Mouse (Mus musculus): ENCODE measurements around the gene B9d2. TPM values are rescaled to one million over a fixed set of nuclear protein-coding genes. Genes with fewer than 3 reads are reported as not detected.

B9d2 gene
- 29.0 and 31.3 TPM in 2 replicates for polyA plus RNA-seq (2015; fragmentation: Nextera tagmentation; extraction: Ambion mirVana)

- ATAC-seq (ENCODE audit: insufficient number of reproducible peaks, low FRiP score, low TSS enrichment, low read depth): peak; percentile 96
- Histone ChIP-seq H3K9me3 (replicated peaks) (no peaks in the 10 kb centered on the region), H3K27me3 (peaks cover 7% of the 10 kb centered on the region), H3K4me2 (replicated peaks) (peak within 1 kb of the TSS; percentile 73), H3K4me3 (replicated peaks) (peak within 1 kb of the TSS; percentile 63), H3K4me1 (peaks cover 30% of the 10 kb centered on the region), H3K27ac (replicated peaks) (peak within 1 kb of the TSS; percentile 93), H3K9ac (peak within 1 kb of the TSS; percentile 44), H3K36me3 (no peaks in the 10 kb centered on the region)
- WGBS: under 1% methylated on average over 46 of the region's 46 CpGs
Observed at GRCm38 (mm10) chr7:25680514-25681258, at the start of gene B9d2. Gene B9d2, plus strand, starts transcription at chr7:25680780.

GRCm38 (mm10) chr7:25632679-25633078, 47.9 kb upstream of the B9d2 start:
- no peak for ATAC-seq (ENCODE audit: insufficient number of reproducible peaks, low FRiP score, low TSS enrichment, low read depth)
- 82% methylated on average over 5 of the region's 5 CpGs for WGBS
- H3K36me3 ChIP-seq: peaks cover 44% of the 10 kb centered on the region
- H3K9ac ChIP-seq: no peak overlapping the region
- no peaks in the 10 kb centered on the region for H3K9me3 ChIP-seq (replicated peaks)
- no peak overlapping the region for H3K27ac ChIP-seq (replicated peaks)
- H3K4me2 ChIP-seq (replicated peaks): no peak overlapping the region
- H3K4me3 ChIP-seq (replicated peaks): no peak overlapping the region
- peaks cover 15% of the 10 kb centered on the region for H3K4me1 ChIP-seq
- no peaks in the 10 kb centered on the region for H3K27me3 ChIP-seq

GRCm38 (mm10) chr7:25636373-25636772, 44.2 kb upstream of the B9d2 start:
- ATAC-seq (ENCODE audit: insufficient number of reproducible peaks, low FRiP score, low TSS enrichment, low read depth): no peak
- H3K4me1 ChIP-seq: no peaks in the 10 kb centered on the region
- 63% methylated on average over 3 of the region's 3 CpGs for WGBS
- no peak overlapping the region for H3K4me2 ChIP-seq (replicated peaks)
- no peaks in the 10 kb centered on the region for H3K9me3 ChIP-seq (replicated peaks)
- H3K9ac ChIP-seq: no peak overlapping the region
- no peaks in the 10 kb centered on the region for H3K27me3 ChIP-seq
- H3K27ac ChIP-seq (replicated peaks): no peak overlapping the region
- H3K36me3 ChIP-seq: peaks cover 44% of the 10 kb centered on the region
- H3K4me3 ChIP-seq (replicated peaks): no peak overlapping the region

- H3K4me3 ChIP-seq (replicated peaks): no peak overlapping the region
- no peaks in the 10 kb centered on the region for H3K4me1 ChIP-seq
- H3K36me3 ChIP-seq: peaks cover 41% of the 10 kb centered on the region
- no peaks in the 10 kb centered on the region for H3K9me3 ChIP-seq (replicated peaks)
- 91% methylated on average over 5 of the region's 5 CpGs for WGBS
- no peak for ATAC-seq (ENCODE audit: insufficient number of reproducible peaks, low FRiP score, low TSS enrichment, low read depth)
- H3K27ac ChIP-seq (replicated peaks): no peak overlapping the region
- no peak overlapping the region for H3K4me2 ChIP-seq (replicated peaks)
- H3K9ac ChIP-seq: no peak overlapping the region
- H3K27me3 ChIP-seq: no peaks in the 10 kb centered on the region
Observed at GRCm38 (mm10) chr7:25637099-25637498, 43.5 kb upstream of the B9d2 start.

GRCm38 (mm10) chr7:25639754-25640153, 40.8 kb upstream of the B9d2 start:
- ATAC-seq (ENCODE audit: insufficient number of reproducible peaks, low FRiP score, low TSS enrichment, low read depth): no peak
- 94% methylated on average over 4 of the region's 4 CpGs for WGBS
- Histone ChIP-seq H3K27me3 (no peaks in the 10 kb centered on the region), H3K27ac (replicated peaks) (no peak overlapping the region), H3K4me1 (no peaks in the 10 kb centered on the region), H3K9ac (no peak overlapping the region), H3K4me3 (replicated peaks) (no peak overlapping the region), H3K36me3 (peaks cover 27% of the 10 kb centered on the region), H3K4me2 (replicated peaks) (no peak overlapping the region), H3K9me3 (replicated peaks) (no peaks in the 10 kb centered on the region)

GRCm38 (mm10) chr7:25644136-25644535, 36.4 kb upstream of the B9d2 start:
- H3K4me2 ChIP-seq (replicated peaks): no peak overlapping the region
- H3K4me1 ChIP-seq: 0 out of 2 replicates have a peak, but pooled peaks cover under 1% of the 10 kb centered on the region
- H3K27me3 ChIP-seq: no peaks in the 10 kb centered on the region
- no peak for ATAC-seq (ENCODE audit: insufficient number of reproducible peaks, low FRiP score, low TSS enrichment, low read depth)
- 72% methylated on average over 10 of the region's 10 CpGs for WGBS
- peaks cover 9% of the 10 kb centered on the region; the same call in 1 of the 2 replicates for H3K36me3 ChIP-seq
- H3K4me3 ChIP-seq (replicated peaks): no peak overlapping the region
- no peak overlapping the region for H3K9ac ChIP-seq
- H3K27ac ChIP-seq (replicated peaks): no peak overlapping the region
- no peaks in the 10 kb centered on the region for H3K9me3 ChIP-seq (replicated peaks)

- no peak for ATAC-seq (ENCODE audit: insufficient number of reproducible peaks, low FRiP score, low TSS enrichment, low read depth)
- no peak overlapping the region for H3K4me2 ChIP-seq (replicated peaks)
- H3K36me3 ChIP-seq: 0 out of 2 replicates have a peak, but pooled peaks cover 5% of the 10 kb centered on the region
- H3K27ac ChIP-seq (replicated peaks): no peak overlapping the region
- H3K9ac ChIP-seq: no peak overlapping the region
- 70% methylated on average over 4 of the region's 4 CpGs for WGBS
- H3K9me3 ChIP-seq (replicated peaks): no peaks in the 10 kb centered on the region
- H3K4me1 ChIP-seq: 0 out of 2 replicates have a peak, but pooled peaks cover 6% of the 10 kb centered on the region
- H3K27me3 ChIP-seq: no peaks in the 10 kb centered on the region
- no peak overlapping the region for H3K4me3 ChIP-seq (replicated peaks)
Observed at GRCm38 (mm10) chr7:25644631-25645030, 35.9 kb upstream of the B9d2 start.

- Histone ChIP-seq H3K4me2 (replicated peaks) (no peak overlapping the region), H3K36me3 (0 out of 2 replicates have a peak, but pooled peaks cover 6% of the 10 kb centered on the region), H3K9me3 (replicated peaks) (no peaks in the 10 kb centered on the region), H3K4me1 (0 out of 2 replicates have a peak, but pooled peaks cover 6% of the 10 kb centered on the region), H3K4me3 (replicated peaks) (no peak overlapping the region), H3K27ac (replicated peaks) (no peak overlapping the region), H3K9ac (no peak overlapping the region), H3K27me3 (no peaks in the 10 kb centered on the region)
- ATAC-seq (ENCODE audit: insufficient number of reproducible peaks, low FRiP score, low TSS enrichment, low read depth): no peak
- 46% methylated on average over 14 of the region's 14 CpGs for WGBS
Observed at GRCm38 (mm10) chr7:25645074-25645473, 35.5 kb upstream of the B9d2 start.

GRCm38 (mm10) chr7:25647574-25648123, 32.9 kb upstream of the B9d2 start:
- 41% methylated on average over 5 of the region's 5 CpGs for WGBS
- Histone ChIP-seq H3K4me3 (replicated peaks) (no peak overlapping the region), H3K4me2 (replicated peaks) (no peak overlapping the region), H3K4me1 (0 out of 2 replicates have a peak, but pooled peaks cover 6% of the 10 kb centered on the region), H3K9ac (no peak overlapping the region), H3K36me3 (0 out of 2 replicates have a peak, but pooled peaks cover 2% of the 10 kb centered on the region), H3K9me3 (replicated peaks) (no peaks in the 10 kb centered on the region), H3K27me3 (no peaks in the 10 kb centered on the region), H3K27ac (replicated peaks) (no peak overlapping the region)
- ATAC-seq (ENCODE audit: insufficient number of reproducible peaks, low FRiP score, low TSS enrichment, low read depth): no peak

- H3K27ac ChIP-seq (replicated peaks): no peak overlapping the region
- H3K4me1 ChIP-seq: 0 out of 2 replicates have a peak, but pooled peaks cover 6% of the 10 kb centered on the region
- H3K9me3 ChIP-seq (replicated peaks): no peaks in the 10 kb centered on the region
- H3K9ac ChIP-seq: no peak overlapping the region
- no peak for ATAC-seq (ENCODE audit: insufficient number of reproducible peaks, low FRiP score, low TSS enrichment, low read depth)
- whole genome bisulfite sequencing: 53% methylated on average over 5 of the region's 5 CpGs
- 0 out of 2 replicates have a peak, but pooled peaks cover 2% of the 10 kb centered on the region for H3K36me3 ChIP-seq
- H3K27me3 ChIP-seq: no peaks in the 10 kb centered on the region
- no peak overlapping the region for H3K4me3 ChIP-seq (replicated peaks)
- H3K4me2 ChIP-seq (replicated peaks): no peak overlapping the region
Observed at GRCm38 (mm10) chr7:25649839-25650238, 30.7 kb upstream of the B9d2 start.

- H3K4me2 ChIP-seq (replicated peaks): no peak overlapping the region
- H3K27ac ChIP-seq (replicated peaks): no peak overlapping the region
- no peaks in the 10 kb centered on the region for H3K27me3 ChIP-seq
- WGBS: 84% methylated on average over 8 of the region's 8 CpGs
- no peak overlapping the region for H3K9ac ChIP-seq
- no peak for ATAC-seq (ENCODE audit: insufficient number of reproducible peaks, low FRiP score, low TSS enrichment, low read depth)
- H3K4me3 ChIP-seq (replicated peaks): no peak overlapping the region
- no peaks in the 10 kb centered on the region for H3K9me3 ChIP-seq (replicated peaks)
- H3K36me3 ChIP-seq: 0 out of 2 replicates have a peak, but pooled peaks cover 2% of the 10 kb centered on the region
- H3K4me1 ChIP-seq: 0 out of 2 replicates have a peak, but pooled peaks cover 6% of the 10 kb centered on the region
Observed at GRCm38 (mm10) chr7:25651281-25651680, 29.3 kb upstream of the B9d2 start.
